Mouse (Mus musculus) midbrain, embryonic 14.5 days (tissue): ENCODE measurements at regions not wholly inside any gene's neighbourhood (a gene's known extent, or its start where the extent isn't known, plus 50 kb on each side); places are given as distances from the start of the nearest gene placed in this dataset.

Experiments
- ATAC-seq: fragments of 200-750 bp; cut with Nextera tagmentation; 2 replicates; pipeline ENCODE4 v1.8.0; 2017; ENCODE audit warnings: moderate number of reproducible peaks, moderate library complexity; ENCODE audit not compliant: low FRiP score, low TSS enrichment
- DNase-seq: peaks from one replicate; pipeline ENCODE4 v3.0.0-alpha.2; 2015
- H3K27ac ChIP-seq: fragments of 300-500 bp; sonication (generic); replicated peaks from 2 replicates; pipeline ENCODE4 v1.5.1; 2014; ENCODE audit warnings: mild to moderate bottlenecking, low read depth, low read length, moderate library complexity
- H3K27me3 ChIP-seq: fragments of 300-500 bp; sonication (generic); 2 replicates; pipeline ENCODE4 v1.6.1; 2014; ENCODE audit warnings: low read length, control low read depth, mixed read lengths; ENCODE audit not compliant: control insufficient read depth, insufficient read depth
- H3K36me3 ChIP-seq: fragments of 300-500 bp; sonication (generic); 2 replicates; pipeline ENCODE4 v1.6.1; 2014; ENCODE audit warnings: low read length, control low read depth; ENCODE audit not compliant: control insufficient read depth, insufficient read depth
- H3K4me1 ChIP-seq: fragments of 300-500 bp; sonication (generic); 2 replicates; pipeline ENCODE4 v1.6.1; 2014; ENCODE audit warnings: mild to moderate bottlenecking, antibody characterized with exemption, low read length, control low read depth; ENCODE audit not compliant: control insufficient read depth, insufficient read depth
- H3K4me2 ChIP-seq: fragments of 300-500 bp; sonication (generic); 2 replicates; pipeline ENCODE4 v1.6.1; 2014; ENCODE audit warnings: mild to moderate bottlenecking, low read length, moderate library complexity
- H3K4me3 ChIP-seq: fragments of 300-500 bp; sonication (generic); replicated peaks from 2 replicates; pipeline ENCODE4 v1.5.1; 2014; ENCODE audit warnings: low read depth, low read length
- H3K9ac ChIP-seq: fragments of 300-500 bp; sonication (generic); replicated peaks from 2 replicates; pipeline ENCODE4 v1.6.1; 2014; ENCODE audit warnings: mild to moderate bottlenecking, low read length, moderate library complexity
- H3K9me3 ChIP-seq: fragments of 300-500 bp; sonication (generic); 2 replicates; pipeline ENCODE4 v1.6.1; 2016; ENCODE audit warnings: low read length, control low read depth, mixed read lengths; ENCODE audit not compliant: control insufficient read depth
- WGBS: fragments of 180-500 bp; shearing (Covaris S2); extraction: QIAGEN DNeasy Blood & Tissue Kit; methylation state at CpG from one replicate; pipeline ENCODE4 v1.1.7; 2014; 5-methylcytosine and 5-hydroxymethylcytosine counted together

- no peaks in the 10 kb centered on the region for H3K27me3 ChIP-seq
- H3K4me1 ChIP-seq, result no peaks in the 10 kb centered on the region
- ATAC-seq (no peak), DNase-seq (peak; percentile 54)
- H3K9ac ChIP-seq, result no peak overlapping the region
- no peak overlapping the region for H3K4me2 ChIP-seq
- whole genome bisulfite sequencing, result 66% methylated on average over 4 of the region's 4 CpGs
- no peaks in the 10 kb centered on the region for H3K9me3 ChIP-seq
- no peaks in the 10 kb centered on the region for H3K36me3 ChIP-seq
- no peak overlapping the region for H3K4me3 ChIP-seq
- H3K27ac ChIP-seq, result 0 out of 2 replicates have a peak overlapping the region, but pooled peaks have one; percentile 32
Observed at GRCm38 (mm10) chrX:77391760-77392446, 118.9 kb upstream of the Tbl1x start.

DNA sequence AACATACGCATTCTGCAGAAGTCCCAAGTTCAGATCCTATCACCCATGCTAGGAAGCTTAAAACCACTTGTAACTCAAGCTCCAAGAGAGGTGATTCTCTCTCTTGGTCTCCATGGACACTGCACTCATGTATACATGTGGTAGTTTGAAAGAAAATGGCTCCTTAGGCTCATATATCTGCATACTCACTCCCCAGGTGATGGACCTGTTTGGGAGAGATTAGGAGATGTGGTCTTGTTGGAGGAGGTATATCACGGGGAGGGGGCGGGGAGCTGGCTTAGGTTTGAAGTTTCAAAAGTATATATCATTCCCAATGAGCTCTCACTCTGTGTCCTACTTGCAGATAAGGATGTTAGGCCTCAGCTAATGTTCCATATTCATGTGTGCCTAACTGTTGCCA, 103.9 kb upstream of the Tbl1x start:
- ATAC-seq (no peak), DNase-seq (no peak)
- Histone ChIP-seq H3K4me1 (no peaks in the 10 kb centered on the region), H3K27me3 (no peaks in the 10 kb centered on the region), H3K4me2 (no peak overlapping the region), H3K9ac (no peak overlapping the region), H3K4me3 (no peak overlapping the region), H3K27ac (no peak overlapping the region), H3K36me3 (no peaks in the 10 kb centered on the region), H3K9me3 (no peaks in the 10 kb centered on the region)
- whole genome bisulfite sequencing, result 84% methylated on average over 3 of the region's 3 CpGs

DNA sequence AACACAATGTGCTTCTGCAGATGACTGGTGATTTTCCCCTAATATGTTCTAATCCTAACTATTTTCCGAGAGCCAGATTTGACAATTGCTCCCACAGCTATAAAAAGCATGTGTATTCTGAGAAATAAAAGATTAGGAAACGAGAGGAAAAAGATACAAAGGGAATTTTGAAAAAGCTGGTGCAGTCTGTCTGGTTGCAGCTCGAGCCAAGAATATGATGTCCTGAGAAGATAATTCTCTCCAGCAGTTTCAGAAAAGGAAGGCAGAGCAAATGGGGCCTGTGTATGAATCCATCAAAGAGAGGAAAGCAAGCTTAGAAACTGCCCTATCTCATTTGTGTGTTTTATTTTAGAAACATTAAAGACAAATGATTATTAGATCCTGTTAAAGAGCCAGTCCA, 102.9 kb upstream of the Tbl1x start:
- ATAC-seq (no peak), DNase-seq (no peak)
- H3K4me2 ChIP-seq, result no peak overlapping the region
- no peak overlapping the region for H3K4me3 ChIP-seq
- no peaks in the 10 kb centered on the region for H3K9me3 ChIP-seq
- 55% methylated on average over 3 of the region's 3 CpGs for WGBS
- no peak overlapping the region for H3K27ac ChIP-seq
- no peaks in the 10 kb centered on the region for H3K36me3 ChIP-seq
- no peak overlapping the region for H3K9ac ChIP-seq
- no peaks in the 10 kb centered on the region for H3K27me3 ChIP-seq
- no peaks in the 10 kb centered on the region for H3K4me1 ChIP-seq

DNA sequence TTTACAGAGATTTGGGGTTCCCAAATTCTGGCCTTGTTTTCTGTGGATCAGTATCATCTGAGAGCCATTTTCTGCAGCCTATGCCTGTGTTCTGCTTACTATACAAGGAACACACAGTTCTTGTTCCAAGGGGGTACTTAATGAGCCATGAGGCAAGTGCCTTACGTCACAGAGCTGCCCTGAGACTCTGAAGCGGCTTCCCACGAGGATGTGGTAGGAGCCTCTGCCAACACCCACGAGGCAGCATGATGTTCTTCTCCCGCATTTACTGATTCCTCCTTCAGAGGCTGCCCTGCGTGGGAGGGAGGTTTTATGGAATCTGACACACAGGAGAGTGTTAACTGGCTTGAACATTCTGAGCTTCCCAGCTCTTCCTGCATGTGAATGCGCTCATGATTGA, 101.4 kb upstream of the Tbl1x start:
- Histone ChIP-seq H3K27ac (no peak overlapping the region), H3K27me3 (no peaks in the 10 kb centered on the region), H3K4me1 (no peaks in the 10 kb centered on the region), H3K36me3 (no peaks in the 10 kb centered on the region), H3K4me3 (no peak overlapping the region), H3K9me3 (no peaks in the 10 kb centered on the region), H3K9ac (no peak overlapping the region), H3K4me2 (no peak overlapping the region)
- ATAC-seq (no peak), DNase-seq (no peak)
- WGBS, result 70% methylated on average over 7 of the region's 7 CpGs

DNA sequence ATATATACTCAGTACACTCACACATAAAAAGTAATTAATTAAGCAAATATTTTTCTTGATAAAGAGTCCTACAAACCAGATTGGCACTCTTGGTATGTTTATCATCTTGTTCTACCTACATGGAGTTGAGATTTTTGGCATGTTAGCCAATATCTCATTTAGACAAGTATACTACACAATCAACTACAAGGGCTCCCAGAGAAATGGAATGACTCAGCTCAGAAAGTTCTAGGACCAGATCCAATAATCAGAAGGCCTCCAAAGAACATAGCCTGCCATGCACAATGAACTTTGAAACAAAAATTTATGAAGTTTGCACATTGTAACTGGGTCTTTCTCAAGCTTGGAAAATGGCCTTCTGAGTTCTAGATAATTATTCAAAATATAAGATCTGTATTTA, 100.0 kb upstream of the Tbl1x start:
- Histone ChIP-seq H3K27ac (no peak overlapping the region), H3K4me1 (no peaks in the 10 kb centered on the region), H3K27me3 (no peaks in the 10 kb centered on the region), H3K9ac (no peak overlapping the region), H3K9me3 (no peaks in the 10 kb centered on the region), H3K36me3 (no peaks in the 10 kb centered on the region), H3K4me2 (no peak overlapping the region), H3K4me3 (no peak overlapping the region)
- DNase-seq (no peak), ATAC-seq (no peak)

DNA sequence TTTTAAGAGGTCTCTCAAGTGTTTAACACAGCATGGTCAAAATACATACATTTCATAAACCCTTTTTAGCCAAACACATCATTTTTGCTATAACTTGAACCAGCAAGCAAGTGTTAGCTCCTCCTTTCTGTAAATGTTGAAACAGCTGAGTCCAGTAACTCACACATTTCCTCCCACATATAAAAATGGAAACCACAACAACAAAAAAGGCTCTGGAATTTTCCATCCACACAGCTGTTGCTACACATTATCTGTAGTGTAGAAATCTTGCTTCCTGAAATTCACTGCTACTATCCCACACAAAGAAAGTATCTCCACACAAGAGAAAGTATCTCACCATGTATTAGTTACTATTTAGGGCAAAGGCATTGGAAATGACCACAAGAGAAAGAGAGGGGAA, 96.7 kb upstream of the Tbl1x start:
- Histone ChIP-seq H3K36me3 (no peaks in the 10 kb centered on the region), H3K4me1 (no peaks in the 10 kb centered on the region), H3K4me3 (no peak overlapping the region), H3K4me2 (no peak overlapping the region), H3K9ac (no peak overlapping the region), H3K27me3 (no peaks in the 10 kb centered on the region), H3K27ac (no peak overlapping the region), H3K9me3 (no peaks in the 10 kb centered on the region)
- no peak for ATAC-seq
- DNase-seq, result no peak

DNA sequence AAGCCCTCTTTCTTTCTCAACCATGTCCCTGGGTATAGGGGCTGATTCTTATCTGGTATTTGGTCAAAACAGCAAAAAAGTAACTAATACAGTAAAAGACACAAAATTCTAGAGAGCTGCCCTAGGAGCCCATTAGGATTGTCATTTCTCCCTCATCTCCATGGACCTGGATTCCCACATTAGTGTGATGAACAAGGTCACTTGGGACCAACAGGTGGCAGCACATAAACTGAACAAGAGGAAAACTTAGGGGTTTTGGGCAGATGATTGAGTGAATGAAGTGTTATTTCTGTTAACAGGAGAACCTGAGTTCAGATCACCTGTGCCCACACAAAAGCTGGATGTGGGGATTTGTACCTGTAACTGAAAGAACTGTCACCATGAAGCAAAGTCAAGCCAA, 93.0 kb upstream of the Tbl1x start:
- Histone ChIP-seq H3K27me3 (no peaks in the 10 kb centered on the region), H3K4me1 (no peaks in the 10 kb centered on the region), H3K27ac (no peak overlapping the region), H3K4me2 (no peak overlapping the region), H3K9ac (no peak overlapping the region), H3K36me3 (no peaks in the 10 kb centered on the region), H3K9me3 (no peaks in the 10 kb centered on the region), H3K4me3 (no peak overlapping the region)
- ATAC-seq (no peak), DNase-seq (no peak)

DNA sequence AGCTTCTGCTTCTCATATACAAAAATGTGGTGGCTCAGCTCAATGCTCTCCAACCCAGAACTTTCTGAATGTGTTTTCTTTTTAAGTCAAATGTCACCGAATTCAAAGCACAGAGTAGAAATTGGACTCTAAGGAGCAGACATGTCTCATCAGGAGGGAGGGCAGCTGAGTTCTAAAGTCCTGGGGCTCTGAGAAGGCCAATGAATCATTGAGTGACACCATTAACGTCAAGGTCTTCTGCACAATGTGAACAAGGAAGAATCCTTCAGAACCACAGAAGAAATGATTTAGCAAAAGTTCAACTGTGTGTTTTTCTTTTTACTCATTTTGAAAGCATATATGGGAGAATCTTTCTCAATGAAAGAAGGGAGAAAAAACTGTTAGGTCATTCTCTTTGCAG, 88.6 kb upstream of the Tbl1x start:
- 78% methylated on average over 2 of the region's 2 CpGs for WGBS
- H3K4me3 ChIP-seq, result no peak overlapping the region

DNA sequence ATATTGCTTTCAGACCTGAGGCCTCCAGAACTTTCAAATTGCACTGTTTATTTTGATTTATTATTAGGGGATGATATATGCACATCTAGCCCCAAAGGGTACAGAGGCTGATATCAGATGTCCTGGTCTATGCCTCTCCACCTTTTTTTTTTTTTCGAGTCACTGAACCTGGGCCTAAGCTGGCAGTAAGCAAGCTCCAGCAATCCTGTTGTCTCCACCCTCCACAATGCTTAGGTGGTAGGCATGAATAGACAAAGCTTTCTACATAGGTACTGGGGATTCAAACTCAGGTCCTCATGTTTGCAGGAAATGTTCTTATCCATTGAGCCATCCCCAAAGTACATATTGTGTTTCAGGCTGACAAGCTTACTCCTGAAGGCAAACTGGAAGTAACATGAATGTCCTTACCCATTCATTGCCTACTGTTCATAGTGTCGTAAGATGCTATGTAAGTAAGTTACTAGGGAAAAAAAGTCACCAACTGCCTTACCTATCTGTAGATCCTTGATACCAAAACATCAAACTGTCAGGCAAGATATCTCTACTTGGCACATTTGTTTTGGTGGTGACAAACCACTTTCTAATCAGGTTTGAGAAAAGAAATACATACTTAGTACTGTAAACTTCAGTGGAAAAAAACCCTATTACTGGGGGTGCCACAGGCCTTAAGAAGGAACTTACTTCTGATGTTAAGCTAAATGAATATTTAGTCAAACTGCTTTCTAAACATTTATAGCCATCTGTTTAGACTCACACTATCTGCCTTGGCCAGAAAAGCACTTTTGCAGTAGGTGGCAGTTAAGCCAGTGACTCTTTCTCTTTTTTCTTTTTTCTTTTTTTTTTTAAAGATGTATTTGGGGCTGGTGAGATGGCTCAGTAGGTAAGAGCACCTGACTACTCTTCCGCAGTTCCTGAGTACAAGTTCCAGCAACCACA, 85.8 kb upstream of the Tbl1x start:
- no peaks in the 10 kb centered on the region for H3K9me3 ChIP-seq
- H3K4me3 ChIP-seq, result no peak overlapping the region
- H3K4me2 ChIP-seq, result no peak overlapping the region
- H3K4me1 ChIP-seq, result no peaks in the 10 kb centered on the region
- ATAC-seq (no peak), DNase-seq (no peak)
- no peaks in the 10 kb centered on the region for H3K27me3 ChIP-seq
- WGBS, result 90% methylated on average over 3 of the region's 3 CpGs
- no peak overlapping the region for H3K27ac ChIP-seq
- no peaks in the 10 kb centered on the region for H3K36me3 ChIP-seq
- no peak overlapping the region for H3K9ac ChIP-seq

More for the DNA sequence above, 88.6 kb upstream of the Tbl1x start:
- no peaks in the 10 kb centered on the region for H3K9me3 ChIP-seq
- H3K9ac ChIP-seq, result no peak overlapping the region
- H3K27me3 ChIP-seq, result no peaks in the 10 kb centered on the region
- H3K36me3 ChIP-seq, result no peaks in the 10 kb centered on the region
- H3K4me2 ChIP-seq, result no peak overlapping the region
- no peak overlapping the region for H3K27ac ChIP-seq
- no peak for ATAC-seq
- H3K4me1 ChIP-seq, result no peaks in the 10 kb centered on the region
- DNase-seq, result no peak
